Mouse (Mus musculus) liver, postnatal 0 days (tissue): ENCODE data around the gene Tgfb3.

Experiments
- CTCF ChIP-seq: sonication (generic); IDR thresholded peaks from 2 replicates; pipeline ENCODE4 v1.5.1; 2016; ENCODE audit warnings: antibody characterized with exemption, low read depth
- EP300 ChIP-seq: IDR thresholded peaks from 2 replicates; pipeline ENCODE4 v1.6.1; 2016; ENCODE audit warnings: antibody characterized with exemption, low read depth, mild to moderate bottlenecking

- TF ChIP-seq EP300 (no peak), CTCF (no peak)
These were observed 53.4 kb downstream of the Tgfb3 start for GRCm38 (mm10) chr12:86025480-86025879.
